Mouse (Mus musculus) left cerebral cortex, adult 2 months (tissue): ENCODE data around the gene Plekha5. TPM values are rescaled to one million over a fixed set of nuclear protein-coding genes. Genes with fewer than 3 reads are reported as not detected.

Experiments used
- DNase-seq, 2 experiments: peaks; one replicate each; pipeline ENCODE4 v3.0.0; 2021 to 2022; ENCODE audit warnings: low spot score in 2 of 2, mixed read lengths in 1 of 2; ENCODE audit errors: extremely low spot score in 1 of 2
- H3K27ac ChIP-seq: fragments of 200-600 bp; 2 replicates; pipeline ENCODE4 v1.8.1; 2022
- H3K4me3 ChIP-seq: fragments of 200-600 bp; 2 replicates; pipeline ENCODE4 v1.8.1; 2022
- CTCF ChIP-seq: fragments of 200-600 bp; IDR thresholded peaks from 2 replicates; pipeline ENCODE4 v1.8.1; 2022; ENCODE audit warnings: antibody characterized with exemption, mild to moderate bottlenecking, moderate library complexity
- intact Hi-C: fragments of 180-260 bp; cut with DNase I; formaldehyde crosslinking; loops from one replicate; pipeline ENCODE4 v1.15.1; 2025
- long read RNA-seq, 2 experiments: library from polyadenylated mRNA; stranded (forward); transcript quantifications; one replicate each; pipeline ENCODE4 v2.0.0; 2021; ENCODE audit warnings: borderline mapping rate in 2 of 2
- total RNA-seq, 2 experiments: library from RNA; stranded (reverse); gene quantifications; 2 replicates each; pipeline ENCODE4 v1.2.3; 2021

The Plekha5 gene
- 100 to 1,000 TPM; 117 to 121 TPM for total RNA-seq
- long read RNA-seq, experiment 1, partial matches to known transcripts = 9 of 51 reads
- long read RNA-seq, experiment 1, other reads (novel, unspliced or antisense) = 42 of 51 reads
- long read RNA-seq, experiment 2, full-length matches to known transcripts = 1 of 45 reads
- long read RNA-seq, experiment 2, partial matches to known transcripts = 8 of 45 reads
- long read RNA-seq, experiment 2, other reads (novel, unspliced or antisense) = 36 of 45 reads

GRCm38 (mm10) chr6:140423846-140424200 lies at the start of gene Plekha5:
Gene Plekha5 (plus strand): TSS chr6:140424054.
- intact Hi-C loops = loop anchor here (1.0 to 10.0 kb wide), 5 partner anchors 61 to 659 kb away; no protein-coding TSS in a partner anchor
- H3K27ac ChIP-seq = peak within 1 kb of the TSS; percentile 98
- H3K4me3 ChIP-seq = peak within 1 kb of the TSS; percentile 98
- peak in 1 of 2 experiments; percentile 62 for DNase-seq
- TF ChIP-seq CTCF = no peak

GRCm38 (mm10) chr6:140375671-140376070 lies 48.2 kb upstream of the Plekha5 start:
- H3K27ac ChIP-seq = no peak overlapping the region
- no peak for TF ChIP-seq CTCF
- DNase-seq = no peak
- no peak overlapping the region for H3K4me3 ChIP-seq
- intact Hi-C loops = no loop called here

- no peak for TF ChIP-seq CTCF
- Histone ChIP-seq H3K27ac (no peak overlapping the region), H3K4me3 (no peak overlapping the region)
- DNase-seq = no peak
- intact Hi-C loops = no loop called here
Observed at GRCm38 (mm10) chr6:140380588-140380987, 43.3 kb upstream of the Plekha5 start.

- TF ChIP-seq CTCF = no peak
- intact Hi-C loops = no loop called here
- Histone ChIP-seq H3K4me3 (no peak overlapping the region), H3K27ac (no peak overlapping the region)
- DNase-seq = no peak
Observed at GRCm38 (mm10) chr6:140381162-140381561, 42.7 kb upstream of the Plekha5 start.

GRCm38 (mm10) chr6:140383580-140384400 lies 40.1 kb upstream of the Plekha5 start:
- intact Hi-C loops = no loop called here
- no peak for DNase-seq
- no peak for TF ChIP-seq CTCF
- Histone ChIP-seq H3K4me3 (no peak overlapping the region), H3K27ac (no peak overlapping the region)

- intact Hi-C loops = no loop called here
- no peak for TF ChIP-seq CTCF
- Histone ChIP-seq H3K4me3 (no peak overlapping the region), H3K27ac (no peak overlapping the region)
- no peak for DNase-seq
Observed at GRCm38 (mm10) chr6:140396687-140397086, 27.2 kb upstream of the Plekha5 start.

- TF ChIP-seq CTCF = no peak
- intact Hi-C loops = no loop called here
- no peak for DNase-seq
- H3K27ac ChIP-seq = no peak overlapping the region
- H3K4me3 ChIP-seq = no peak overlapping the region
Observed at GRCm38 (mm10) chr6:140402766-140403310, 21.0 kb upstream of the Plekha5 start.

- Histone ChIP-seq H3K27ac (no peak overlapping the region), H3K4me3 (no peak overlapping the region)
- TF ChIP-seq CTCF = no peak
- intact Hi-C loops = no loop called here
- DNase-seq = no peak
Observed at GRCm38 (mm10) chr6:140411996-140412395, 11.9 kb upstream of the Plekha5 start.

GRCm38 (mm10) chr6:140423041-140423845 lies 611 bp upstream of the Plekha5 start:
- peak overlapping the region; percentile 53 for H3K4me3 ChIP-seq
- DNase-seq = peak in 1 of 2 experiments; percentile 62
- intact Hi-C loops = loop anchor here (2.0 to 10.0 kb wide), 3 partner anchors 60 to 658 kb away; no protein-coding TSS in a partner anchor
- TF ChIP-seq CTCF = no peak
- peak overlapping the region; percentile 88 for H3K27ac ChIP-seq

- intact Hi-C loops = loop anchor here (1.0 to 10.0 kb wide), 4 partner anchors 272 to 660 kb away; no protein-coding TSS in a partner anchor
- peak; percentile 51 to 60 for DNase-seq
- Histone ChIP-seq H3K27ac (peak overlapping the region; percentile 98), H3K4me3 (peak overlapping the region; percentile 98)
- TF ChIP-seq CTCF = no peak; the same call in none of the 2 replicates
Observed at GRCm38 (mm10) chr6:140424201-140424990, 542 bp downstream of the Plekha5 start.

- intact Hi-C loops = loop anchor here (1.0 to 10.0 kb wide), 4 partner anchors 273 to 660 kb away; no protein-coding TSS in a partner anchor
- DNase-seq = peak; percentile 39 to 51
- peak overlapping the region; percentile 98 for H3K27ac ChIP-seq
Observed at GRCm38 (mm10) chr6:140424991-140425361, 1.1 kb downstream of the Plekha5 start.

More at GRCm38 (mm10) chr6:140424991-140425361, 1.1 kb downstream of the Plekha5 start:
- H3K4me3 ChIP-seq = peak overlapping the region; percentile 98
- peak; percentile 25 for TF ChIP-seq CTCF
